Mouse (Mus musculus): ENCODE results near the gene Olfr434.
A peak's percentile ranks its signal among the peaks of the same experiment; 100 is the strongest.
"Not testable (repeated sequence)": the region's sequence is repeated elsewhere in the genome, so short reads cannot be mapped to it uniquely, and the experiment has no call there.

Gene Olfr434

DNA sequence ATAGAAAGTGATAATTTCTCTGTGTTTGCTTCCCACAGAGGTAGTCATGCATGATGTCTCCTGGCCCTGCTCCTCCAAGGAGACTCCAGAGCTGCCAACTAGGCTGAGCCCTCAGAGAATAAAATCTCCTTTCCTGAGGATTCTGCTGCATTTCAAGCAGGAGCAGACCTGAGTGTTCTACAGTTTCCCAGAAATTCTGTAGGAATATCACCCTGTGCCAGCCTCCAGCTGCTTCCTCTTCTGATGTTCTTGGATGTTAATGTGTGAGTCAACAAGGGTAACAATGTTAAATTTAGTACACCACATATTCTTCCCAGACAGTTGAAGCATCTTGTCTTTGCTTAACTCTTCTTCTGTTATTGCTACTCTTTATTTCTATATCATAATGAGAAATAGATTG lies at the start of gene Olfr434:
Gene Olfr434 (plus strand): TSS at position 149 of the 400 bp plus-strand sequence.
- DNase-seq: not testable (repeated sequence)

DNA sequence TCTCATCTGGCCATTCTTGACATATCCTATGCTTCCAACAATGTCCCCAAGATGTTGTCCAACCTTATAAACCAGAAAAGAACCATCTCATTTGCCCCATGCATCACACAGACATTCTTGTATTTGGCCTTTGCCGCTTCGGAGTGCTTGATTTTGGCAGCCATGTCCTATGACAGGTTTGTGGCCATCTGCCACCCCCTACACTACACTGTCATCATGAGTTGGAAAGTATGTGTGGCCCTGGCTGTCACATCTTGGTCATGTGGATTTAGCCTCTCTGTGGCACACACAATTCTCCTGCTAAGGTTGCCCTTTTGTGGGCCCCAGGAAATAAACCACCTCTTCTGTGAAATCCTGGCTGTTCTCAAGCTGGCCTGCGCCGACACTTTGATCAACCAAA lies 45.6 kb upstream of the Olfr434 start:
- no peak for DNase-seq

DNA sequence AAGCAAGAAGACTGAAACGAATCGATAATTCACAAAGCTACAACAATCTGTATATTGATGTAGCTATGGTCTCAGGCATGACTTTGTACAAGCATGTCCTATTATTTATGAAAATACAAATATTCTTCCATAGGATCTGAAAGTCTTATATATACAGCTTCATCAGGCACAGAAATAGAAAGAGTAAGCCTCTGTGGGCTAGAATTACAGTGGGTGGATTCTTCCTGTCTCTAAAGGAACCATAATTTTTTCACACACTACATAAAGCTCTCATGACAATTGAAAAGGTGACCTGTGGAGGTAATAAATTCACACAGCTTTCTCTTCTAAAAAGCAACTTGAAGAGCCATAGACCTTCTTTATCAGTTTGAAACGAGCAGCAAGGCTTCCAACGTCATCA lies 41.0 kb upstream of the Olfr434 start, which contains the start of gene Olfr13:
Gene Olfr13 (plus strand): TSS at position 301 of the 400 bp plus-strand sequence.
- no peak for DNase-seq

DNA sequence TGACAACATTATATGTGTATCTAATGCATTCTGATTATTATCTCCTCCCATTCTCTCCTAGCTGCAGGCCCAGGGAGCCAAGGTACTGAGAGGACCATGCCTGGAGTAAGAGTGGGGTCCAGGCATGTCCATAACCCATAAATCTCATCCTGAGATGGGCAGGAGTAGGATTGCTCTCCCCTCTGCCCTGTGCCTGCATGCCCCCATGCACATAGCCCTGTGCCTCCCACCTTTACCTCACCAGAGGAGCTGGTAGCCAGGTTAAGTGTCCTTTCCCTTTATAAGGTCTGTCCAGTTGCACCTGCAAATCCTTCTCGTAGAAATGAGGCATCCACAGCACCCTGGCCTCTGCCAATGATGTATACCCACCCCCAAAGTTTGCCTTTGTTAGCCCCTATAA lies 34.7 kb upstream of the Olfr434 start:
- no peak for DNase-seq

DNA sequence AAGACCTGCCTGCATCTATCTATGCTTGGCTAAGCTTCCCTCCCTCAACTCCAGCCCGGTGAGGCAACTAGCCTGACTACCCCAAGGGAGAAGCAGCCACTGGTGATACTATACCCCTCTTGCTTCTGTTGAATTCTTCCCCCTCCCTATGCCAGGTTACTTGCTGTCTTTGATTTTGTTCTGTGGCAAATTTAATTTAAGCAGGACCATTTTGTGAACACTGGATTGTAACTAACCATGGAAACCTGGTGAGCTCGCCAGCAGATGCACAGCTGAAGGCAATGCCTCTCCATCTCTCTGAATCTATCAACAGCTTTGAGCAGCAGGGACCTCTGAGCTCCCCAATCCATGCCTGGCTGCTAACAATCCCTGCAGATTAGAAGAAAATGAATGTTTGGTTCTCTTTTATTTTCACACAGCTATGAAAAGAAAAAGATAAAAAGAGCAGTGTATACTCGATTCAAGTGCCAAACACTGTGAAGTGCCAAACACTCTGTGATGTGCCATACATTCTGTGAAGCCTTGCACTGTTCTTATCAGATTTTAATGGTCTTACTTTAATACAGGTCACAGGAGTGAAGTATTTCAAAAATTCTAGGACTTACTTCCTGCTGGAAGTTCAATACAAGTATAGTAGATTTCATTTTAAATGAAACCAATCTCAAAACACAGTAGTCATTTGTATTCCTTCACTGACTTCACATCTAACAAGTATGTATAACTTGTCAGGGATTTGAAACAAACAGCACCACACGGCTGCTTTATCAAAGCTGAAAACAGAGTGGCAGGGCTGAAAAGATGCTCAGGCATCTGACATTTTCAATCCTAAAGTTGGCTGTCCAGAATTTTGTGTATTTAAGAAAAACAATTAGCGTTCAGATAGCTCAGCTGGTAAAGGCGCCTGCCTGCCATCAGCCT lies 34.0 kb upstream of the Olfr434 start:
- no peak for DNase-seq

DNA sequence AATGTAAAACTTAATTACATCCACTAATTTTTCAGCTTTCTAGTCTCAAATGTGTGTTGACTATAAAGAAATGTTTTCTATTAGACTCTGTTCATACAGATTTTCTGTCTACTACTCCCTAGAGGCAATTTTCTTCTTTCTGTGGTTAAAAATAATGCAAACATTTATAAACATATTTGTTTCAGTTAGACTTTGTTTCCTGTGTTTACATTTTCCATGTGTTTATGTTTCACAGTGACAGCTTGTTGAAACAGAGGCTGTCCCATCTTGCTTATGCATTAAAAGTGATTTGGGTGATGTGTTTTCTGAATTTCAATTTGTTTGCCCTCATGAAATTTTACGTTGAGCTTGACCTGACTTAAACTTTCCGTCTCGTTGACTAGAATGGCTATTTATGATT lies 21.8 kb upstream of the Olfr434 start:
- DNase-seq: no peak

DNA sequence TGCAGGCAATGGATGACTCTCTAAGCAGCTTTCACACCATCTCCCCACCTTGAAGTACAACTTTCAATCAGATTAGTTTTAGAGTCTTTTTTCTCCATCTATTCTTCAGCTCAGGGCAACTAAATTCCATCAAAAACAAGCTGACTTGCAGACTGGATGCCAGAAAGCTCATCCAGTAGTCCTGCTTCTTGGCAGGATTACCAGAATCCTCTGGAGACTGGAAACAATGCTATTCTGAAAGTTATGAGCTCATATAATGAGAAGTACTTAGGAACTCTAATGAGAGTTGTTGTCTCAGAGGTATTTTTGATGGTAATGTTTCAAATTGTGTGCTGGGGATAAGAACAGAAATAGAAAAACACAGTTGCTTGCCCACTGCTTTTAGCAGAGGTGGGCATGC lies 16.0 kb upstream of the Olfr434 start, which contains the start of gene Olfr435:
Gene Olfr435 (plus strand): TSS at position 366 of the 400 bp plus-strand sequence.
- DNase-seq: no peak

DNA sequence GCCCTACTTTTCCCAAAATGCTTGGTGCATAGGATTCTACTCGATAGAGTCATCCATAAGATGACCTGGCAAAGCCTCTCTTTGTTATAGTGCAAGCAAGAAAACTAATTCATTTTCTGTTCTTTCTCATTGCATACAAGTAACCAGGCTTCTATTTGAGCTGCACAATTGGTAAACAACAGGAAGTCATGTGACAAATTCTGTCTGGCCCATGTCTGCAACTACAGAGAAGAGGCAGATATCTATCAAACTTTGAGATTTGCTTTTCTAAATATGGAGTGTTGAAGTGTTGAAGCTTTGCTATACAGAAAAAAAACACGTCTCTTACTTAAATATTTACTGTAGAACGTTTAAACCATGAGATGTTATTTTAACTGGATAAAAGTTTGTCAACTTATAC lies 14.7 kb upstream of the Olfr434 start:
- DNase-seq: no peak

DNA sequence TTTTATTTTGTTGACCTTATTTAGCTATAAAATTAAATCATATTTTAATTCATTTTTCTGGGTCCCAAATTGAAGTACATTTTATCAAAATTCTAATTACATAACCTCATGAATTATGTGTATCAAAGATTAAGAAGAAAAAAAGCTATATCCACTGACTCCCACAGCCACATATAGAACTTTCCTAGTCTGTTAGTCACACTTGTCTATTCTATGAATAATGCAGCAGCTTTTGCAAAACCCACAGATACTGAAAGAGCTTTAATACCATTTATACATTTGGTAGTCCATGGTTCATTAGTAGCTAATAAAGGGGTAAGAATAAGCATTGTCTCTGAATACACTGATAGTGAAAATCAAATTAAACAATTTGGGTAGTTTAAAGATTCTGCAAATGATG lies 10.0 kb upstream of the Olfr434 start:
- DNase-seq: no peak

DNA sequence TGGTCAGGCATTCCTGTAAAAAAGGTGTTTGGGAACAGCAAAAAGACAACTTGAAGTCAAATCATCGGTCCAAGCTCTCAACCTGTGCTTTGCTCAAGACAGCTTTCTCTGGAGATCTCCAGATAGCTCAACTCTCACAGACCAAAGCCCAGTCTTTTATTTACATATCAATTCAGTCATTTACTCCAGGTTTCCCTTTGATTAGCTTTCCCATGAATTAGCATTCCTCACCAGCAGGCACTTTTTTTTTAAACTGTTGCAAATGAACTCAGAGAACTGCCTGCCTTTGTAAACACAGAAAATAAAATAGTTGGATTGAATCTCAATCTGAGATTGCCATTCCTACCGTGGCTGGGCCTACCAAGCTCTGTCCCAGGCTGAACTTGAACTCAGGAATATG lies 7.5 kb upstream of the Olfr434 start:
- no peak for DNase-seq

DNA sequence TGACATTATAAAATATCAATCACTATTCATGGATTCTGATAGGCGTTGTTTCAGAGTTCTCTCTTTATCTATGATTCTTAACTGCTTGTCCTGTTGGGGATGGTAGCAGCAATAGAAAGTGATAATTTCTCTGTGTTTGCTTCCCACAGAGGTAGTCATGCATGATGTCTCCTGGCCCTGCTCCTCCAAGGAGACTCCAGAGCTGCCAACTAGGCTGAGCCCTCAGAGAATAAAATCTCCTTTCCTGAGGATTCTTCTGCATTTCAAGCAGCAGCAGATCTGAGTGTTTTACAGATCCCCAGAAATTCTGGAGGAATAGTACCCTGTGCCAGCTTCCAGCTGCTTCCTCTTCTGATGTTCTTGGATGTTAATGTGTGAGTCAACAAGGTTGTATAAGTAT lies 18.4 kb downstream of the Olfr434 start, which contains the start of gene Olfr47:
Gene Olfr47 (plus strand): TSS at position 275 of the 400 bp plus-strand sequence.
- DNase-seq: not testable (repeated sequence)

DNA sequence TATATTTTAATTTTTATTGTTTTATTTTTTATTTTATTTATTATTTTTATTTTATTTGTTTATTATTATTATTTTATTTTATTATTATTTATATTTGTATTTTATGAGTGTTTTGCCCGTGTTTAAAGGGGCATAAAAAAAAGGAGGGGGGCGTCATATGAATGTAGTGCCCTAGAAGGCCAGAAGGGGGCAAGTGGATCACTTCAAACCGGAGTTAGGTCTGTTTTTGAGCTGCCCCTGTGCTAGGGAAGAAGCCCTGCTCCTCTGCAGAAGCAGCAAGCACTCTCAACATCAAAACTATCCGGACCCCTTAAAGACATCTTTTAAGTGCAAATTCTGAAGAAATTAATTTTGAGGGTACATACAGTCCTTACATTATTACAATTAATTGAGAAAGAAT lies 29.2 kb downstream of the Olfr434 start:
- peak in 1 of 2 experiments; percentile 15 for DNase-seq

DNA sequence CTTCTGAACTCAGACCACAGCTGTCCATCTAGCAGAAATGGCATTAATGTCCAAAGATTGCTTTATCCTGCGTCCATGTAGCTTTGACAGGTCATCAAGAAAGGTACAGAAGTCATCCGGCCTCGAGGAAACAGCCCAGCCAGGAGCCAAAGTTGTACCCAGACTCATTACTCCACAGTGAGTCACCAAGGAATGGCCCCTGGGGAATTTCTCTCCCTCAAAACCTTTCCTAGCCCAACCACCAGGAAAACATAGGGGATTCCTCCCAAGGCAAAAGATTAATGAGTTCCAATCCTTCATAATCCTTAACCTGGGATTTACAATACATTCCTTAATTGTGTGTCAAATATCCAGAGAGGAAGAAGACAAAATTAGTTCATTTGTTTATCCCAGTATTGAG lies 34.6 kb downstream of the Olfr434 start:
- no peak for DNase-seq

DNA sequence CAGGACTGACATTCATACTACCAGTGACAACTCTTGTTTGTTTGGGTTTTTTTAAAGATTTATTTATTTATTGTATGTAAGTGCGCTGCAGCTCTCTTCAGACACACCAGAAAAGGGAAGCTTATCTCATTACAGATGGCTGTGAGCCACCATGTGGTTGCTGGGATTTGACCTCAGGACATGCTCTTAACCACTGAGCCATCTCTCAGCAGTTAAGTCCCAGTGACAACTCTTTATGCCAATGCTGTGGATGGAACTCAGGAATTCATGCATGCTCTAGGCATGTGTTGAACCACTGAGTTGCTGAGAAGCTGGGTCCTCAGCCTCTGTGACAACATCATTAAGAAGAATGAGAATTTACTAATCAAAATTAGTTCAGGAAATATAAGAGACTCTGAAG lies 40.2 kb downstream of the Olfr434 start:
- no peak for DNase-seq

DNA sequence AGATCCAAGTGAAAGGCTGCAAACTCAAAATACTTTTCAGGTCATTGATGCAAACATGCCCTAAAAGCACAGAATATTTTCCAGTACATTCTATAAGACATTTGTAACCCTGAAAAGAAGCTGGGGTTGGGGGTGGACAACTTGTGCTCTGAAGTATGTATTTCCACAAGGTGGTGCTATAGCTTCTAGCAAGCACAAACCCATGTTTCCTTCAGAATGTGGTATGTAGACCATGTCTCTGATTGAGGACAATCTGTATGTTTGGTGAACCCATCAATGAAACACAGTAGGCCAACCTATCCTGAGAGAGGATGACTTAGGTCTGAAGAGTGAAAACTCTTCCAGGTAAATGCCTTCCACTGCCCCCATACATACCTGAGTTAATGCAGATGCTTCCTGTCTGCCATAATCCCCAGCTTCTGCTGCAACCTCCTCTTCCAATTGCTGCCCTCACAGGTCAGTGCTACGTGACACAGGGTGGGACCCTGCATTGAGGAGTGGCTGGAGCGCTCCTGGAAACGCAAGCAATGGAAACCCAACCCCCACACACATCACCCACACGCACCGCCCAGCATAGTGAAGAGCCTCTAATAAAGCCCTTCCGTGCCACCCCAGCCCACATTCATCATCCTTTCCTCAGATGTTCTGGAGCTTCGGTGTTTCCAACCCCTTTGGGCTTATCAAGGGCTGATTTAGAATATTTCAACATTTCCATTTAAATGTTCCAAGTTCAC lies 41.5 kb downstream of the Olfr434 start:
- DNase-seq: no peak

DNA sequence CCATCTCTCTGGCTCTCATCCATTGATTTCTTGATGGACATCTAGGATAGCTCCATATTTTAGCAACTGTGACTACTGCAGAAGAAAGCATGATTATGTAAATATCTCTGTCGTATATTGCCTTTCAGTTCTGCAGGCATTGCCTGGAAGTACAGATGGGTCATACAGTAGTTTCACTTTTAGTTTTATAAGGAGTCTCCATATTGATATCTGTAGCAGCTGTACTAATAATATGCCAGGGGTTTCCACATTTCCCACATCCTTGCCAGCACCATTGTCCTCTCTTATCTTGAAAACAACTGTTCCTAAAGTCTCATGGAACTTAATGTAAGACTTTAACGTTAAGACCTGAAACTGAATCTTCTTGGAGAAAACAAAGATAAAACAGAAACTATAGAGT lies 47.9 kb downstream of the Olfr434 start:
- no peak for DNase-seq

DNA sequence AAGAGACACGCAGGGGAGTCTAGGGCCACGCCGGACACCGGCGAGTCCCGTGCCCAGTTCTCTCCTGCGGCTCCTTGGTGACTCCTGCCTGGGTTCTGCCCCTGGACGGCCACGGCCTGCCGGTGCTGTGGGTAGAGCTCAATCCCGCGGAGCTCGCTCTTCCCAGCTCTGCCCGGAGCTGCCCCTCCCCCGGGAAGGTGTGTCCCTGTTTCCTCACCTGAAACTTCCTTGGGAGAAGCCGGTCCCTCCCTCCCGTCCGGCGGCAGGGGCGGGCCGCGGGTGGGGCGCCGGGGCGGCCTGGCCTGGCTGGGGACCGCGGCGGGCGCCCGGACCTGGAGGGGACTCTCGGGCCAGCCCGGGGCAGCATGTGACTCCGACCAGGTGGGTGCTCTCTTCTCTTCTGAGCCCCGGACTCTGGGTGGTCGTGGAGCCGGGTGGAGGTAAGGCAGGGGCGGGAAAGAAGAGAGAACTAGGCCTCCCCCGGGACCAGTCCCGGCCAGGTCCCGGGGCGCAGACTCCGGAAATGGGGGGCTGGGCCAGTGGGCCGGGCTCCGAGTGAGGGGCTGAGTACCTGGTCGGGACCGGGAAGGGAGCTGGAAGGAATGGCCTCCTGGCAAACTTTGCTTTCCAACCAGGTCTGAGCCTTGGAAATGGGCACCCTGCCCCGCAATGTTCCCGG lies 52.7 kb downstream of the Olfr434 start, which contains the start of gene Arhgef5:
Gene Arhgef5 (plus strand): TSS at position 220 of the 679 bp plus-strand sequence.
- peak; percentile 79 to 88 for DNase-seq

DNA sequence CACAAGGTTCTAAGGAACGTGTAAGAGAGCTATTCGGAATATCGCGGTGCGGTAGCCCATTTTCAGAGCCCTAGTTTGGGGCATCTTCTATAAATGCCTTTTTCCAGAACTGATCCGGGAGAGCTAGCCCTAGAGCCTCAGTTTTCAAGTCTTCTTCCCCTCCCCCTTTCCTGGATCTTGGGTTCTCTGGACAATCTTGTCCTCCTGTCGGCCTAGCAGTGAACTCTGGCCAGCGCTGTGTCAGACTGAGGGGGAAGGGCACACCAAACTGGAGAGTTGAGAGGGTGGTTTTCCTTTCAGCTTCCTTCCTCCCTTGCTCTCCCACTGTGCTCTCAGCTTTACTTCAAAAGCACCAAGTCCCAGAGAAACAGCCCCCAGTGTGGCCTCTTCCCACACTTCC lies 53.5 kb downstream of the Olfr434 start:
- peak; percentile 62 to 66 for DNase-seq
